8 mouse cellular contexts compared by ENCODE assay signal in the genomic region with DNA sequence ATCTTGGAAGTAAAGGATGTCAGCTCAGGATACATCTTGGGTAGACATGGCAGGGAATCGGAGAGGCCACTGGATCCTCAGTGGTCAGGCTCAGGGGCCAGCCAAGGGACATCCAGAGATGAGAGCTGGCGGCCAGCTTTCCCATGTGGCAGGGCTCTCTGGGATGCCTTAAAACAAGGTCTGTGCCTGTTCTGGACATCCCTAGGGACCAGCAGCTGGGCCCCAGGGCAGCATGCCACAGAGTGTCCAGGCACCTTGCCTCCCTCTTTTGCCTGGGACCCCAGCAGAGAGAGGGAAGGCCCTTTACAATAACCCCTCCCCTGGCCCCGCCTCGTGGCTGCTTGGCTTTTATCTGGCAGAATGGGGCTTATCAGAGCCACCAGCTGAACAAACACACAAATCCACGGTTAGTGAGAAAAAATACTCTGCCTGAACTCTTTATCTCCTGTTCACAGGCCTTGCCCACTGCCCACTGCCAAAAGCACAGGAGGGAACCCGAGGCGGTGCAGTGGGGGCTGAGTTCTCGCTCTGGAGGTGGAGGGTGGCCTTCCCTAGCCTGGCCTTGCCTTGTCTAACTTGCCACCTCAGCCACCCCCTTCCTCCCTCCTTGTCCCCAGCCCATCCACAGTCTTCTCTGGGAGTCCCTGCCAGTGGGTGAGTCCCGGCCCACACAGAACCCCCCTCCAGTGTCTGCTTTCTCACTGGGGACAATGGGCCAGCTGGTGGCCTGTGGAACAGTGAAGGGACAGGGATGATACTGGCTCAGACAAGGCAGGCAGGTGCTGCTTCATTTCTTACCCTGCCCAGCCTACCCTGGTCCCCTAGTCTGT. TPM values are rescaled to one million over a fixed set of nuclear protein-coding genes. Genes with fewer than 3 reads are reported as not detected.
A peak's percentile ranks its signal among the peaks of the same experiment; 100 is the strongest.
DNase-seq lines count a peak whose midpoint lies in the region; ATAC-seq and TF ChIP-seq lines count a peak whose summit lies in the region.

No protein-coding gene starts in this region.

- DNase-seq in cerebellum, adult 9-11 months: peak; percentile 70
- no peak for DNase-seq in cerebellum, adult 8-10 months
- peak; percentile 57 for DNase-seq in MN1 (ENCODE audit: low spot score)
- DNase-seq in gastrocnemius, postnatal 10 days: peak; percentile 69
- no peak for DNase-seq in midbrain, postnatal 0 days (ENCODE audit: low spot score)
- no peak for DNase-seq in urinary bladder, postnatal 36 days (ENCODE audit: low spot score in 2 of 2)
- no peak for DNase-seq in frontal cortex, postnatal 14 days (ENCODE audit: low spot score in 2 of 2)

- H3K4me1 ChIP-seq in intestine, embryonic 15.5 days (replicated peaks): peaks cover 38% of the 10 kb centered on the region
- H3K4me1 ChIP-seq in midbrain, postnatal 0 days (ENCODE audit: insufficient read depth, low read length): peaks cover 11% of the 10 kb centered on the region

- H3K27ac ChIP-seq in intestine, embryonic 15.5 days: peak overlapping the region; percentile 54; the same call in 1 of the 2 replicates
- H3K27ac ChIP-seq in midbrain, postnatal 0 days (ENCODE audit: low read depth, low read length): peak overlapping the region; percentile 64

- no peak for TF ChIP-seq CTCF in midbrain, postnatal 0 days (IDR thresholded peaks at IDR 0.05)

- peak overlapping the region; percentile 26 for H3K4me2 ChIP-seq in intestine, embryonic 15.5 days (replicated peaks)
- H3K4me2 ChIP-seq in midbrain, postnatal 0 days (ENCODE audit: low read depth, low read length, poor library complexity, severe bottlenecking): no peak overlapping the region

- 0 out of 2 replicates have a peak overlapping the region, but pooled peaks have one; percentile 17 for H3K9ac ChIP-seq in intestine, embryonic 15.5 days
- no peak overlapping the region for H3K9ac ChIP-seq in midbrain, postnatal 0 days (replicated peaks; ENCODE audit: low read length, poor library complexity, severe bottlenecking)

- no peaks in the 10 kb centered on the region for H3K36me3 ChIP-seq in intestine, embryonic 15.5 days
- no peaks in the 10 kb centered on the region for H3K36me3 ChIP-seq in midbrain, postnatal 0 days (ENCODE audit: insufficient read depth, low read length)

- H3K9me3 ChIP-seq in intestine, embryonic 15.5 days: no peaks in the 10 kb centered on the region
- H3K9me3 ChIP-seq in midbrain, postnatal 0 days (ENCODE audit: low read length): no peaks in the 10 kb centered on the region

- H3K27me3 ChIP-seq in intestine, embryonic 15.5 days (replicated peaks): peaks cover 4% of the 10 kb centered on the region; the same call in 1 of the 2 replicates
- H3K27me3 ChIP-seq in midbrain, postnatal 0 days (ENCODE audit: insufficient read depth, low read length): 0 out of 2 replicates have a peak, but pooled peaks cover 3% of the 10 kb centered on the region

- peak; percentile 77 for ATAC-seq in intestine, embryonic 15.5 days
- ATAC-seq in midbrain, postnatal 0 days (ENCODE audit: low FRiP score): no peak

- 41% methylated on average over 9 of the region's 9 CpGs for WGBS in intestine, embryonic 15.5 days
- WGBS in midbrain, postnatal 0 days: 23% methylated on average over 9 of the region's 9 CpGs

- H3K4me3 ChIP-seq in intestine, embryonic 15.5 days (replicated peaks): no peak overlapping the region
- H3K4me3 ChIP-seq in midbrain, postnatal 0 days (ENCODE audit: low read depth, low read length): no peak overlapping the region

RNA-seq across cellular contexts. Expression of gene G430095P16Rik, which starts 7.9 kb away (rescaled TPM):
- total RNA-seq in gastrocnemius, postnatal 10 days (2021): 1 to 10 TPM; 2.2 to 2.8 TPM
- polyA plus RNA-seq in intestine, embryonic 15.5 days (2015; fragmentation: Nextera tagmentation; extraction: Ambion mirVana): 3.1 and 3.7 TPM in 2 replicates
- total RNA-seq in midbrain, postnatal 0 days (2014; rRNA removed): not detected in 2 replicates
- 0.39 and 0.71 TPM in 2 replicates for polyA plus RNA-seq in midbrain, postnatal 0 days (2015; fragmentation: Nextera tagmentation; extraction: Ambion mirVana)

RNA-seq across cellular contexts. Expression of gene Lyl1, which starts 29.5 kb away (rescaled TPM):
- total RNA-seq in gastrocnemius, postnatal 10 days (2021): 1 to 10 TPM; 3.3 to 5.4 TPM
- polyA plus RNA-seq in intestine, embryonic 15.5 days (2015; fragmentation: Nextera tagmentation; extraction: Ambion mirVana): 5.1 and 5.5 TPM in 2 replicates
- total RNA-seq in midbrain, postnatal 0 days (2014; rRNA removed): 4.6 and 4.8 TPM in 2 replicates
- polyA plus RNA-seq in midbrain, postnatal 0 days (2015; fragmentation: Nextera tagmentation; extraction: Ambion mirVana): 2.0 and 2.8 TPM in 2 replicates

RNA-seq across cellular contexts. Expression of gene Nacc1, which starts 43.1 kb away (rescaled TPM):
- total RNA-seq in gastrocnemius, postnatal 10 days (2021): 10 to 100 TPM; 38.2 to 39.1 TPM
- polyA plus RNA-seq in intestine, embryonic 15.5 days (2015; fragmentation: Nextera tagmentation; extraction: Ambion mirVana): 14.8 and 17.0 TPM in 2 replicates
- total RNA-seq in midbrain, postnatal 0 days (2014; rRNA removed): 87.2 and 102 TPM in 2 replicates
- polyA plus RNA-seq in midbrain, postnatal 0 days (2015; fragmentation: Nextera tagmentation; extraction: Ambion mirVana): 13.7 and 13.8 TPM in 2 replicates

RNA-seq across cellular contexts. Expression of gene Trmt1, which starts 44.6 kb away (rescaled TPM):
- 10 to 100 TPM; 33.7 to 43.9 TPM for total RNA-seq in gastrocnemius, postnatal 10 days (2021)
- polyA plus RNA-seq in intestine, embryonic 15.5 days (2015; fragmentation: Nextera tagmentation; extraction: Ambion mirVana): 59.9 and 68.3 TPM in 2 replicates
- 88.5 and 99.5 TPM in 2 replicates for total RNA-seq in midbrain, postnatal 0 days (2014; rRNA removed)
- 74.2 and 75.0 TPM in 2 replicates for polyA plus RNA-seq in midbrain, postnatal 0 days (2015; fragmentation: Nextera tagmentation; extraction: Ambion mirVana)

Comparison
In these comparisons a context has a peak if more than half of its experiments do, and no peak if none do; other contexts are left out.
1. DNase-seq: peak in cerebellum, adult 9-11 months (single experiment), MN1 (single experiment) and gastrocnemius, postnatal 10 days (single experiment); none in cerebellum, adult 8-10 months (single experiment), midbrain, postnatal 0 days (single experiment), urinary bladder, postnatal 36 days (0 of 2) and frontal cortex, postnatal 14 days (0 of 2).